25 mouse cellular contexts compared by ENCODE assay signal in genomic region chr6:47340813-47341502, GRCm38 (mm10).
DNase-seq lines count a peak whose midpoint lies in the region; ATAC-seq and TF ChIP-seq lines count a peak whose summit lies in the region.
"Had no signal": no experiment of that assay in that cellular context is flagged by ENCODE, and none has a peak within 500 bp of the region (broad histone marks: within the 10 kb centered on the region; RNA-seq: fewer than 3 reads in every experiment).

No protein-coding gene starts in this region.

- WGBS in kidney, adult 2 months = 62% methylated on average over 4 of the region's 4 CpGs
- WGBS in kidney, postnatal 0 days = 74% methylated on average over 4 of the region's 4 CpGs
- WGBS in intestine, embryonic 15.5 days = 57% methylated on average over 4 of the region's 4 CpGs

- intact Hi-C loops in left cerebral cortex, postnatal 4 days (cut with DNase I) = no loop called here

- no peak overlapping the region for H3K4me2 ChIP-seq in kidney, postnatal 0 days (ENCODE audit: low read length)
- no peak overlapping the region for H3K4me2 ChIP-seq in intestine, embryonic 15.5 days (replicated peaks)
- H3K4me2 ChIP-seq: embryonic facial prominence, embryonic 15.5 days; forebrain, embryonic 12.5 days; hindbrain, embryonic 13.5 days; liver, embryonic 15.5 days; lung, embryonic 15.5 days; midbrain, embryonic 12.5 days; neural tube, embryonic 12.5 days had no signal

- H3K36me3 ChIP-seq in kidney, adult 2 months (ENCODE audit: control insufficient read depth, insufficient read depth, low read length) = no peaks in the 10 kb centered on the region
- no peaks in the 10 kb centered on the region for H3K36me3 ChIP-seq in kidney, postnatal 0 days (ENCODE audit: insufficient read depth, low read length)
- no peaks in the 10 kb centered on the region for H3K36me3 ChIP-seq in intestine, embryonic 15.5 days
- H3K36me3 ChIP-seq: embryonic facial prominence, embryonic 10.5 days; embryonic facial prominence, embryonic 15.5 days; forebrain, embryonic 12.5 days; hindbrain, embryonic 13.5 days; liver, embryonic 15.5 days; lung, embryonic 15.5 days; midbrain, embryonic 12.5 days; neural tube, embryonic 12.5 days had no signal

- H3K9ac ChIP-seq in kidney, postnatal 0 days (ENCODE audit: low read depth, low read length) = no peak overlapping the region
- no peak overlapping the region for H3K9ac ChIP-seq in intestine, embryonic 15.5 days
- H3K9ac ChIP-seq: embryonic facial prominence, embryonic 15.5 days; forebrain, embryonic 12.5 days; forebrain, postnatal 0 days; hindbrain, embryonic 13.5 days; liver, embryonic 15.5 days; lung, embryonic 15.5 days; midbrain, embryonic 12.5 days; neural tube, embryonic 12.5 days had no signal

- peak overlapping the region; percentile 96 for H3K27ac ChIP-seq in kidney, adult 2 months (ENCODE audit: insufficient read depth, low read depth, low read length)
- peak overlapping the region; percentile 44; the same call in 1 of the 2 replicates for H3K27ac ChIP-seq in kidney, postnatal 0 days
- peak overlapping the region; percentile 63 for H3K27ac ChIP-seq in intestine, embryonic 15.5 days
- H3K27ac ChIP-seq: embryonic facial prominence, embryonic 10.5 days; embryonic facial prominence, embryonic 15.5 days; forebrain, embryonic 12.5 days; hindbrain, embryonic 13.5 days; liver, embryonic 15.5 days; lung, embryonic 15.5 days; midbrain, embryonic 12.5 days; neural tube, embryonic 12.5 days had no signal

- no peak for TF ChIP-seq CTCF in kidney, adult 2 months (conservative IDR thresholded peaks at IDR 0.05; ENCODE audit: insufficient read depth, insufficient read length, low read depth, low read length)
- TF ChIP-seq CTCF in kidney, postnatal 0 days (IDR thresholded peaks at IDR 0.05; ENCODE audit: low read depth) = no peak

- peak; percentile 33 for DNase-seq in kidney, adult 2 months
- DNase-seq in kidney, adult 11 months = no peak
- no peak for DNase-seq in kidney, postnatal 0 days (ENCODE audit: low spot score)
- DNase-seq in kidney, adult 8-10 months = no peak
- DNase-seq in left cerebral cortex, postnatal 4 days = no peak
- no peak for DNase-seq in layer of hippocampus, adult 18-20 months (ENCODE audit: low spot score in 2 of 2)
- DNase-seq: adrenal gland, adult 2 months; adrenal gland, postnatal 36 days; cerebellum, adult 2 months; cerebellum, postnatal 25 days; forebrain, postnatal 0 days; heart, postnatal 4 days; layer of hippocampus, adult 9-11 months; liver had no signal

- ATAC-seq in kidney, postnatal 0 days (replicated peaks; ENCODE audit: low FRiP score, low read depth) = no peak; the same call in 1 of the 2 replicates
- peak; percentile 83 for ATAC-seq in intestine, embryonic 15.5 days
- ATAC-seq: activated CD4-positive, CD25-positive, alpha-beta regulatory T cell, adult 4 months; forebrain, postnatal 0 days had no signal

- no peaks in the 10 kb centered on the region; the same call in 1 of the 2 replicates for H3K27me3 ChIP-seq in kidney, adult 2 months (replicated peaks; ENCODE audit: control insufficient read depth, insufficient read depth, low read length)
- no peaks in the 10 kb centered on the region for H3K27me3 ChIP-seq in kidney, postnatal 0 days (ENCODE audit: insufficient read depth, low read length)
- H3K27me3 ChIP-seq in intestine, embryonic 15.5 days (replicated peaks) = no peaks in the 10 kb centered on the region
- H3K27me3 ChIP-seq: embryonic facial prominence, embryonic 15.5 days; forebrain, embryonic 12.5 days; hindbrain, embryonic 13.5 days; liver, embryonic 15.5 days; lung, embryonic 15.5 days; midbrain, embryonic 12.5 days; neural tube, embryonic 12.5 days had no signal

- no peak for TF ChIP-seq POLR2A in kidney, adult 2 months (IDR thresholded peaks at IDR 0.05; ENCODE audit: low read depth, low read length)

- peaks cover 10% of the 10 kb centered on the region; the same call in 1 of the 2 replicates for H3K4me1 ChIP-seq in kidney, adult 2 months (ENCODE audit: control insufficient read depth, insufficient read depth, low read length)
- H3K4me1 ChIP-seq in kidney, postnatal 0 days (replicated peaks; ENCODE audit: insufficient read depth, low read length) = no peaks in the 10 kb centered on the region
- H3K4me1 ChIP-seq in intestine, embryonic 15.5 days (replicated peaks) = 0 out of 2 replicates have a peak, but pooled peaks cover 3% of the 10 kb centered on the region
- H3K4me1 ChIP-seq: embryonic facial prominence, embryonic 10.5 days; embryonic facial prominence, embryonic 15.5 days; forebrain, embryonic 12.5 days; hindbrain, embryonic 13.5 days; lung, embryonic 15.5 days; midbrain, embryonic 12.5 days; neural tube, embryonic 12.5 days had no signal

- no peak overlapping the region for H3K4me3 ChIP-seq in kidney, adult 2 months (ENCODE audit: insufficient read depth, low read depth, low read length)
- no peak overlapping the region for H3K4me3 ChIP-seq in kidney, postnatal 0 days (replicated peaks; ENCODE audit: low read depth, low read length)
- no peak overlapping the region for H3K4me3 ChIP-seq in intestine, embryonic 15.5 days (replicated peaks)
- H3K4me3 ChIP-seq: embryonic facial prominence, embryonic 10.5 days; embryonic facial prominence, embryonic 15.5 days; forebrain, embryonic 12.5 days; hindbrain, embryonic 13.5 days; liver, embryonic 15.5 days; lung, embryonic 15.5 days; midbrain, embryonic 12.5 days; myocyte; neural tube, embryonic 12.5 days had no signal

- H3K9me3 ChIP-seq in kidney, postnatal 0 days (replicated peaks; ENCODE audit: low read length) = no peaks in the 10 kb centered on the region
- H3K9me3 ChIP-seq in intestine, embryonic 15.5 days = no peaks in the 10 kb centered on the region
- H3K9me3 ChIP-seq: embryonic facial prominence, embryonic 10.5 days; embryonic facial prominence, embryonic 15.5 days; forebrain, embryonic 12.5 days; hindbrain, embryonic 13.5 days; liver, embryonic 15.5 days; lung, embryonic 15.5 days; midbrain, embryonic 12.5 days; neural tube, embryonic 12.5 days had no signal

Comparison
In these comparisons a context has a peak if more than half of its experiments do, and no peak if none do; other contexts are left out.
1. H3K27ac ChIP-seq: peak in every context shown above with its lines; median percentile 96 in kidney, adult 2 months; 63 in intestine, embryonic 15.5 days; 44 in kidney, postnatal 0 days.